Mouse (Mus musculus) macrophage (primary cell): Measurements from ENCODE around the gene Sv2c. TPM values are rescaled to one million over a fixed set of nuclear protein-coding genes. Genes with fewer than 3 reads are reported as not detected.

Experiments
- H3K27ac ChIP-seq: fragments of 350-480 bp; formaldehyde crosslinking; 2 replicates; pipeline ENCODE4 v1.9.0; 2021
- H3K36me3 ChIP-seq: fragments of 350-480 bp; formaldehyde crosslinking; 2 replicates; pipeline ENCODE4 v1.9.0; 2021; ENCODE audit errors: inconsistent target
- H3K4me3 ChIP-seq: fragments of 350-480 bp; formaldehyde crosslinking; 2 replicates; pipeline ENCODE4 v1.9.0; 2021; ENCODE audit errors: inconsistent target
- H3K79me2 ChIP-seq: fragments of 350-480 bp; formaldehyde crosslinking; 2 replicates; pipeline ENCODE4 v1.9.0; 2021; ENCODE audit errors: inconsistent target
- WGBS: methylation state at CpG from one replicate; pipeline ENCODE4 v1.1.7; 2026; ENCODE audit warnings: inconsistent platforms; ENCODE audit not compliant: missing documents; 5-methylcytosine and 5-hydroxymethylcytosine counted together
- polyA plus RNA-seq: library from polyadenylated mRNA; stranded (reverse); fragments of 250-400 nt; gene quantifications from 3 replicates; pipeline ENCODE4 v1.2.4, GENCODE M21; 2018; ENCODE audit warnings: inconsistent platforms
- total RNA-seq, 78 experiments: library from RNA; depleted of rRNA; stranded (reverse); fragments of 250-400 nt; gene quantifications; 1 replicate in 9 of 78; 2 replicates in 24 of 78; 3 replicates in 43 of 78; 4 replicates in 2 of 78; pipeline ENCODE4 v1.2.4; 2018; ENCODE audit warnings: inconsistent platforms in 56 of 78

The Sv2c gene
- under 1 TPM in 2 of 26 experiments, not detected in 24; 0.05 to 0.06 TPM for total RNA-seq (2018; cell fraction: chromatin; rRNA removed)
- total RNA-seq (2018; cell fraction: cytosol; rRNA removed) = under 1 TPM in 3 of 26 experiments, not detected in 23; under 0.01 to 0.10 (median 0.05) TPM
- under 1 TPM in 5 of 26 experiments, not detected in 21; 0.04 to 0.09 (median 0.08) TPM for total RNA-seq (2018; cell fraction: nucleus; rRNA removed)
- polyA plus RNA-seq = not detected in 3 replicates

DNA sequence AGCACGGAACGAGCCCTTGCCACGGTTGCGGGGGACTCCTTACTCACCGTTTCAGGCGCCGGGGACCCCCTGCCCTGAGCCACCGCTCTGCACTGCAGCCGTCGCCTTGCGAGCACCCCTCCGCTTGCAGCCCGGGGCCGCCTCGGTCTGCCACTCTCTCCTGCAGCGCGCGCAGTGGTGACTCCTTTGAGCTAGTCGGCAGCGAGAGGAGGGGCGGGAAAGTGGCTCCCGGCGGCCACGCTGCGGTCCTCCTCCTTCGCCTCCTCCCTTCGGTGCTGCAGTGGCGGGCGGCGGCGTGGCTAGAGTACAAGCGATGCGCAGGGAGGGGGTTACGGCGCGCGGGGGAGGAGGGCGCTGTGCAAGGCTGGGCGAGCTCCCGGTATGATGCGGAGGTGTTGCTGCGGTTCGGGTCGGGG is at the start of gene Sv2c:
TSS of gene Sv2c (minus strand) at position 177 of the 416 bp plus-strand sequence.
- 3% methylated on average over 29 of the region's 44 CpGs for WGBS
- Histone ChIP-seq H3K4me3 (no peak within 1 kb of the TSS), H3K27ac (no peak within 1 kb of the TSS), H3K36me3 (no peaks in the 10 kb centered on the region), H3K79me2 (no peaks in the 10 kb centered on the region)

DNA sequence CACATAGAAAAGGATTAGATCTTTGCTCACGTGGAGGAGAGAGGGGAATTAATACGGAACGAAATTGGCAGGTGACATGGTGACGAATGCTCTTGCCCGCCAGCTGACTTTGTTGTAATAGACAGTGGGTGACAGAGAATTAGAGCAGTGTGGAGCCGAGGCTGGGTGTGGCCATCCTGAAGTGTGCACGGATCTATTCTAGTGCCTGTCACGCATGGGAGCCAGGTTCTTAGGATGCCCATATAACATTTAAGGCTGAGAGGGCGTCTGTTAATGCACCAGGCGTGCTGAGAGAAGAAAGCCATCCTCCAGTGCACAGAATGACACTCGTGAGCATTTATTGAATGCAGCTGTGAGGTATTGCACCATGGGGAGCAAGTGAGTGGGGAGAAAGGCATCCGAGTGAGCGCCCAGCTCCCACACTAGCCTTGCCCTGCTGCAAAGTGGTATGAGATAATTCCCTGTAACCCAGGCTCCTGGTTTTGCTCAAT is 48.3 kb upstream of the Sv2c start:
- WGBS = 88% methylated on average over 13 of the region's 13 CpGs

DNA sequence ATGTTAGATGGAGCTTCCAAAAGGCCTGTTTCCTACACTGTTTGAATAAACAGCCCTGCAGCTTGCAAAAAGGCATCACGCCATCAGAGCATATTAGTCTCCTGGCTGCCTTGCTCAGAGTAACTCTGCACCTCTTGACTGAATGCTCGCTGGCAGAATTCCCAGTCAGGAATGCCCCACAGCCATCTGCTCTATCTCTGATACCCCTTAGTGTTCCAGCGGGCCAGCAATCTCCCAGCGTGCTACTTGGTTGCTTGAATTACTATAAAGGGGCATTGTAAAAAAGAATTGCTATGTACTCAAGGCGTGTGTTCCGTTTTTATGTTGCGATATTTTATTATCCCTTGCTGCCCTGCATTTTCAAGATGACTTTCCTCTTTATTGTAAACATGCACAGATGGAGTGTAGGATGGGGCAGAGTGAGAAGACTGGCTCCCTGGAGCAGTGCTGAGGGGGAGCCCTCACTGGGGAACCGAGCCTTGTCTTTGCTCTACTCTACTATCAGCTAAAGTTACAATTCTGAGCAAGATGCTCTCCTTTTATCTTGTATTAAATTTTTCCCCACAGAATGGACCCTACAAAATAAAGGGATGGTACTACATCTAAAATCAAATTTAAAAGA is 43.3 kb upstream of the Sv2c start:
- 90% methylated on average over 8 of the region's 8 CpGs for WGBS
- H3K4me3 ChIP-seq = no peak overlapping the region
- no peak overlapping the region for H3K27ac ChIP-seq

More for the DNA sequence above, 48.3 kb upstream of the Sv2c start:
- no peak overlapping the region for H3K27ac ChIP-seq
- H3K79me2 ChIP-seq = no peaks in the 10 kb centered on the region
- H3K36me3 ChIP-seq = no peaks in the 10 kb centered on the region
- H3K4me3 ChIP-seq = no peak overlapping the region

DNA sequence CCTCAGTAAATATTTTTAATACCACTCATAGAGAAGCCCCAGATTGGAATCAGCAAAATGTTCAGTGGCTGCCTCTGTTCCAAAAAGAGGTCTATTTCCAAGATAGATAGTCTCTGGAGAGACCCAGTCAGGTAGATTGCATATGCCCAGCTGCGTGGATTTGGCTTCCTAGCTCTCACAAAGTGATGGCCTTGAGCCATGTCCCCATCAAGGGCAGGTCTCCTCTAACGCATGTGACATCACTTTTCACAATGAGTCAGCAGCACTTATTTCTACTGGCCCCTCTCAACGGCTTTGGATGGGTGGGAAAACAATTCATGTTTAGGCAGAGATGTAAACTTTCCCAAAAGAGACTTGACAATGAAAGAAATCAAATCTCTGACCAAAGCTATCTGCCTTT is 41.3 kb upstream of the Sv2c start:
- H3K27ac ChIP-seq = no peak overlapping the region
- no peaks in the 10 kb centered on the region for H3K36me3 ChIP-seq
- WGBS = 54% methylated on average over 3 of the region's 3 CpGs
- H3K4me3 ChIP-seq = no peak overlapping the region
- no peaks in the 10 kb centered on the region for H3K79me2 ChIP-seq

More for the DNA sequence above, 43.3 kb upstream of the Sv2c start:
- Histone ChIP-seq H3K36me3 (no peaks in the 10 kb centered on the region), H3K79me2 (no peaks in the 10 kb centered on the region)

DNA sequence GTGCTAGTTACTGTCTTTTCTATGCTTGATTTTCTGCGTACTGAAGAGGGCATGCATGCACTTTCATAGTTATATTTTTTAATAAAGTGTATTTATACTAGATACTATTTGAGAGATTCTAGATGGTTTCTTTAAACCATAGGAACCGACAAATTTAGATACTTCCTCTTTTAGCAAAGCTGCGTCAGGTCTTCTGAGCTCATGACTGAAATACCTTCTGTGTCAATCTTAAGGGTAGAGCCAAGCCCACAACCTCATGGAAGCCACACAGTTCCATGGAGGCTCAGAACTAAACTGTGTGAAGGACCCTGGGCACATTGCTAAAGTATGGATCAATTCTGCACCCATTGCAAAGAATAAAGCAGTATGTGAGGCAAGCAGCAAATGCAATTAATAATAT is 39.9 kb upstream of the Sv2c start:
- no peaks in the 10 kb centered on the region for H3K36me3 ChIP-seq
- no peak overlapping the region for H3K4me3 ChIP-seq
- no peak overlapping the region for H3K27ac ChIP-seq
- no peaks in the 10 kb centered on the region for H3K79me2 ChIP-seq
- 38% methylated on average over 3 of the region's 3 CpGs for WGBS

DNA sequence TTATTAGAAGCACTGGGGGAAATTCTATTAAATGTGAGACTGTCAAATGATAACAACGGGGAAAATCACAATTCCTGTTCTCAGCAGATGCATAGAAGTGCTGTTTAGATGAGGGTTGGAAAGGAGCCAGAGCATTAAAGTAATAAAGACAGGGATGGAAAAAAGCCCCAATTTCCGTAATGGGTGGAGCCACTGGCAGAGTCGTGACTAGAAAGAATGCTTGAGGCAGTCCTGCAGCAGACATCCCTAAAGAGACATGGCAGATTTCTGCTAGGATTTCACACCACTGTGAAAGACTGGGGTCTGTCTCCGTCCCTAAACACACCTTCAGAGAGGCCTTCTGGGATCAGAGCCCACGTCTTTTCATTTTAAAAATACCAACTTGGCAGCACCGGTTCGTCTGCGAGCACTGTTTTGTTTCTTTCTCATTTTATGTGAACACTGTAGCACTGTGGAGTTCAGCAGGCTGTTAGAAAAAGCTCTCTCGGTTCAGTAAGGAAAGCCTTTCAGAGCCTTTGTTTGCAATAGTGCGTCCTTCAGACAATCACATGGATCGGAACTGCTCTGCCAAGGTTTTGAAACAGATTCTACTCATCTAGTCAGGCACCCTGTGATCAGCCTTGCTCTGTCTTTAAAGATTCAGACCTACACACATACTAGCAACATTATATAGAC is 36.8 kb upstream of the Sv2c start:
- H3K4me3 ChIP-seq = no peak overlapping the region
- WGBS = 87% methylated on average over 11 of the region's 11 CpGs
- H3K79me2 ChIP-seq = no peaks in the 10 kb centered on the region
- H3K36me3 ChIP-seq = no peaks in the 10 kb centered on the region
- no peak overlapping the region for H3K27ac ChIP-seq

DNA sequence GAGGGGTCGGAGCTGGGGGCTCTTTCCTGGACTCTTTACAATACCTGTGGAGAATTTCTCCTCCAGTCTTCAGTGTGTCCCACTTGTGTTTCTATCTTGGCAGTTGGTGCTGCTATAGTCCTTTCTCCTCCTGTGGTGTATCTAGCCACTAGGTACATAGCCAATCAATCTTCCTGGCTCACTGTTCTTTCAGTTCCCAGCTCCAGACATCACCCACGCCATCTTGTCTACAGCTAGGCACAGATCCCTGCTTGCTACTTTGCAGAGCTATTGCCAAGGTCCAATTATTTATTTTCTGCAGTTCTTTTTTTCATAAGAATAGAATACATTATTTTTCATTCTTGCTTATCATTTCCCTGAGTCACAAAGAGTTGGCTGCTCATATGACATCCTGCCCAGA is 34.2 kb upstream of the Sv2c start:
- WGBS = 89% methylated on average over 2 of the region's 2 CpGs
- Histone ChIP-seq H3K79me2 (no peaks in the 10 kb centered on the region), H3K36me3 (no peaks in the 10 kb centered on the region), H3K27ac (no peak overlapping the region), H3K4me3 (no peak overlapping the region)

DNA sequence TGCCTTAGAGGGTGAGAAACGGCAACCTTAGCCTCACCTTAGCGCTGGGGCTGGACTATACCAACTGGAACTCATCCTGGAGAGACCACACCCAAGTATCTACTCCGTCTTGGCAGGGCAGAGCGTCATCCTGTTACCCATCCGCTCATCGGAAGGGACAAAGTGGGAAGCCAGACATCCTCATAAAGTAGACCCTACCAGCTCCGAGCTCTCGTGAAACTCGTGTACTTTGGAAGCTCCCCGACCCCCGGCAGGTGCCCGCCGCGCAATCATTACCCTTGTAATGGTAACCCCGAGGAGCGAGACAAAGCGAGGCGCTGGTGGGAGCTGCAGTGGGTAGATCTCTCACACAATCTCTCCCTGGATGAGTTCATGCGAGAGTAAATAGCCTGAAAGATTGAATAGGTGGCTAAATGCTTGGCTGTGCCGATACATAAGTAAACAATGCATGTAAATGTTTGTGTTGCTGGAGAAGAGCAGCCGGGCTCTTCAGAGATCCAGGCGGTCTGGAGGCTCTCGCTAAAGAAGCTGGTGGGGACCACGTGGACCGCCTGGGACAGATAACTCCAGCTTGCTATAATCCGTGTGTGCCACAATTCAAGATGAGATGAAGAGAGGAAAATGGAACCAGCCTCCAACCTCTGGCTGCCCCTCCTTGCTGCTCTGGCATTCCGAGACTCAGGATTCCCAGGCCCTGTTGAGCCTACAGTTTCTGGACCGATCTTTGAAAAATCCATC is 1.2 kb upstream of the Sv2c start:
- no peak overlapping the region for H3K27ac ChIP-seq
- H3K36me3 ChIP-seq = no peaks in the 10 kb centered on the region
- H3K4me3 ChIP-seq = no peak overlapping the region
- WGBS = 16% methylated on average over 24 of the region's 28 CpGs
- H3K79me2 ChIP-seq = no peaks in the 10 kb centered on the region

DNA sequence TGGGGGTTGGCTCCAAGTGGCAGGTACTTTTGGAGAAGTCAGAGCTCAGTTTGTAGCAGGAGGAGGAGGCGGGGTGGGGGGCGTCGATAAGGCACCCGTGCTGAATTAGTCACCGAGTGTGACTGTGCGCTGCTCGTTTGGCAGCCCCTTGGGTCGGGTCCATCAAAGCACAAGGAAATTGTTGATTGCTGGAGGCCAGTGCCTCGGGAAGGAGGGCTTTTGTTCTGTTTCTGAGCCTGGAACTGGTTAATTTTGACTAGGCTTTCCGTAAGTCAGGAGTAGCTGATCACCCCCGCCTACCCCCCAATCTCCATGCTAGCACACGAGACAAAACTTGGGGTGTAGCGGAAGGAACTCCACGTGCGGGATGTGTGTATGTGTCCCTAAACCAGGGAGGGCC is 456 bp upstream of the Sv2c start:
- Histone ChIP-seq H3K27ac (no peak overlapping the region), H3K79me2 (no peaks in the 10 kb centered on the region), H3K4me3 (no peak overlapping the region), H3K36me3 (no peaks in the 10 kb centered on the region)
- WGBS = 4% methylated on average over 15 of the region's 15 CpGs

DNA sequence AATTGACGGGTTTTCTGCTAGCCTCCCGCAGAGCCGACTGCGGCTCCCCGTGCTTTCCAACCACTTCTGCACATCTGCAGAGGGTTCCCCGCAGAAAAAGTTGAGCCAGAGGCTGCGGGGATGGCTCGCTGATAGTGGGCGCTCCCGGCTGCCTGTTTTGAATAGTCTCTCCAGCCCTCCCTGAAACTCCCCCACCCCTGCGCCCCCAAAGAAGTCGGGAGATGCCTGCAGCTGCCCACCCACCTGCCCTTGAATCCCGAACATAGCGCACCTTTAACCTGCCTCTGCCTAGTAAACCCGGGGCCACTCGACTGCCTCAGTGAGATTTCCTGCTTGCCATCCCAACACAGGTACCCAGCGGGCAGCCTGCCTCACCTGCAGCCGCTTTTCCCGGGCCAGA is 466 bp downstream of the Sv2c start:
- Histone ChIP-seq H3K4me3 (no peak overlapping the region), H3K27ac (no peak overlapping the region), H3K36me3 (no peaks in the 10 kb centered on the region), H3K79me2 (no peaks in the 10 kb centered on the region)
- 1% methylated on average over 19 of the region's 19 CpGs for WGBS

DNA sequence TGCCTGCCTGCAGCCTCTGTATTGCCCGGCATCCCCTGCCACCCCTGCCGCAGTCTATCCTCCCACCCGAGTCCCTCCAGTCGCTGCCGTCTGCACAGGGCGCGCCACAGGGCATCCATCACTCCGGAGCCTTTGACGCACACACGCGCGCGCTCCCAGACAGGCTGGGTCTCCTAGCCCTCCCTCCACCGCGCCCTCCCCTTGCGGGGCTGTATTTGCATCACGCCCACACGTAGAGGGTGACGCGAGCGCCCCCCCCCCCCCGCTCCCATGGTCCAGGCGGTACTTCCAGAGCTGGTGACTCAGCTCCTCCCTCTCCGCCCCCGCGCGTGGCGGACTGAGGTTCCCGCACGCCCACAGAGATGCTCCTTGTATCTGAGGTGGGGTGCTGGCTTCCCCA is 1.3 kb downstream of the Sv2c start:
- 6% methylated on average over 13 of the region's 30 CpGs for WGBS
- H3K79me2 ChIP-seq = no peaks in the 10 kb centered on the region
- no peaks in the 10 kb centered on the region for H3K36me3 ChIP-seq
- no peak overlapping the region for H3K27ac ChIP-seq
- H3K4me3 ChIP-seq = no peak overlapping the region

DNA sequence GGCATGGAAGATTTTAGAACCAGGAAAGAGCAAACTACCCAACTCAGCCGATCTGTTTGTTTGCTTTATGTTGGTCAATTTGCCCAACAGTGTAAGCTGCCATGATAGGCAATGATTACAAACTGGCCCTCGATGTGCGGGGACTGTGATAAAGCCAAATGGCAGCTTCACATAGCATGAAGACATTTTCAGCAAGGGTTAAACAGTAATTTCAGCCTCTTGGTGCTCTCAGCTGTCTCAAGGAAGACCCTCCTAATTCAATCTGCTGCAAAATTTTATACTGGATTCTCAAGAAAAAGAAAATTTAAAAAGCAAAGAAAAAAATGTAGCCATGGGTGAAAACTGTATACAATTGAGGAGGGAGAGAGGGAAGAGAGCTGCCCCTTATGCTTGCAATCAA is 3.3 kb downstream of the Sv2c start:
- Histone ChIP-seq H3K4me3 (no peak overlapping the region), H3K27ac (no peak overlapping the region), H3K36me3 (no peaks in the 10 kb centered on the region), H3K79me2 (no peaks in the 10 kb centered on the region)
- WGBS = 84% methylated on average over 3 of the region's 3 CpGs

DNA sequence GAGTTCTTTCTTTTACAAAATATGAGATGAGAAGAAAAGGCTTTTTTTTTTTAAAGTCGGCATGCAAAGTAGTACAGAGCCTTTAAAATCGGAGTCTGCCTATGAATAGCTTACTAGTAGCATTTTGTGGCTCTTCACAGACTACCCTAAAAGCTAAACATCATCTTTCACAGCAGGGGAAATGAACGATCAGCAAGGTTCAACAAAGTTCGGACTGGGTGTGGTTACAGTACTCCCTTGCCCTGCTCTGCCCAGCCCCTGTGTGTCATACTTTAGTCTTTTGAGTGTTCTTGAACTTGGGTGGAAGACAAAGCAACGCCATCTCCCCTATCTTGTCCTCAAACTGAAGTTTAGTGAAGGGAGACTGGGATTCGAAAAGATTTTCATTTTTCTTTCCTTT is 5.7 kb downstream of the Sv2c start:
- no peak overlapping the region for H3K4me3 ChIP-seq
- no peaks in the 10 kb centered on the region for H3K36me3 ChIP-seq
- no peaks in the 10 kb centered on the region for H3K79me2 ChIP-seq
- H3K27ac ChIP-seq = no peak overlapping the region
- 80% methylated on average over 6 of the region's 6 CpGs for WGBS

DNA sequence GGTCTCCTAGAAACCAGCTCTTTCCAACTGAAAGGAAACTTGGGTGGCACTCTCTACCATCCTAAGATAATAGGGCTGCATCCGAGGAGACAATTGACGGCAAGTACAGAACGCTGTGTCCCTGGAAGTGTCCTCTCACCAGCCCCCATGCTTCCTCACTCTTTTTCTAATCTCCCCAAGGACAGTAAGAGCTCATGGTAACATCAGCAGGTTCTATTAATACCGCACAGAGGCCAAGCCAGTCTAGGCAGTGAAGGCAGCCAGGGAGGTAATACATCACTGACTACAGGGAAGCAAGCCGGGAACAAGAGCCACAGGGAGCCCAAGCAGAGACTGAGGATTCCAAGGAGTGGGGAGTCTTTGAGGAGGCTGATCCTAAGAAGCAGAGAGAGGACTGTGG is 7.4 kb downstream of the Sv2c start:
- 80% methylated on average over 5 of the region's 5 CpGs for WGBS
- H3K36me3 ChIP-seq = no peaks in the 10 kb centered on the region
- H3K4me3 ChIP-seq = no peak overlapping the region
- no peak overlapping the region for H3K27ac ChIP-seq
- no peaks in the 10 kb centered on the region for H3K79me2 ChIP-seq

DNA sequence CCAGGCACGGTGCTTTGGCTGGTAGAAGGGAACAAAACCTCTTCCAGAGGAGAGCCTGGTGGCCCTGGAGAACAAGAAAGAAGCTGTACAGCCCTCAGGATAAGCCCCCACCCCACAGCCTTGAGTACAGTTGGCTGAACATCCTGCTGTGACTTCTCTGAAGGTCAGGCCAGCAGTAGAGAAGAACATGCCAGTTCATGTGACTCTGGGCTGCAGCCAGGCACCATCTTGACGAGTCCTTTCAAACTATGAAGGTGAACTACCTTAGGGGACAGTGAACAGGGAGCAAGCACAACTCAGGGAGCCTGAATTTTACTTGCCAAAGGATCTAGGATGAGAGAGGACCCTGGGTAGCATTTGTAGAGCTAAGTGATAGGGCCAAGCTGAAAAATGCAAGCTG is 19.7 kb downstream of the Sv2c start:
- Histone ChIP-seq H3K27ac (no peak overlapping the region), H3K79me2 (no peaks in the 10 kb centered on the region), H3K4me3 (no peak overlapping the region), H3K36me3 (no peaks in the 10 kb centered on the region)
- WGBS = 85% methylated on average over 1 of the region's 2 CpGs
